Mouse (Mus musculus): ENCODE results near the gene Hrc.

Hrc gene

GRCm38 (mm10) chr7:45365742-45366651, 30.9 kb downstream of the Hrc start:
- in situ Hi-C loops (cut with MboI, MseI), result no loop called here

DNA sequence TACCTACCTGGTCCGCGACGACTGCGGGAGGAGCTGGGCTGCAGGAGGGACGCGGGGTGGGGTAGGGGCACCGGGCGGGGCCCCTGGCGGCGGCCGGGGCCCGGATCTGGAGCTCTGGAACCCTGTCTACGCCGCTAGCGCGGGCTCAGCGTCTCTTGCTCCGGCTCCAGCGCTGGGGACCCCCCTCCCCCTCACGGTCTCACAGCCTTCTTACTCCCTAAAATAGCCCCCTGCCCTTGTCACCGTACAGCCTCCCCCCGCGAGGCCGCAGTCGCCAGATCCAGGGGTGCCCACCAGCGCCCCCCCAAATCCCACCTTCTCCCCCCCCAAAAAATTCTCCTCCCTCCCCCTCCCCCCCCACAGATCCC, 31.5 kb downstream of the Hrc start, which contains the start of gene Ppfia3:
Gene Ppfia3, minus strand, starts transcription at position 368 of the 368 bp plus-strand sequence.
- in situ Hi-C loops (cut with MboI, MseI), result no loop called here

DNA sequence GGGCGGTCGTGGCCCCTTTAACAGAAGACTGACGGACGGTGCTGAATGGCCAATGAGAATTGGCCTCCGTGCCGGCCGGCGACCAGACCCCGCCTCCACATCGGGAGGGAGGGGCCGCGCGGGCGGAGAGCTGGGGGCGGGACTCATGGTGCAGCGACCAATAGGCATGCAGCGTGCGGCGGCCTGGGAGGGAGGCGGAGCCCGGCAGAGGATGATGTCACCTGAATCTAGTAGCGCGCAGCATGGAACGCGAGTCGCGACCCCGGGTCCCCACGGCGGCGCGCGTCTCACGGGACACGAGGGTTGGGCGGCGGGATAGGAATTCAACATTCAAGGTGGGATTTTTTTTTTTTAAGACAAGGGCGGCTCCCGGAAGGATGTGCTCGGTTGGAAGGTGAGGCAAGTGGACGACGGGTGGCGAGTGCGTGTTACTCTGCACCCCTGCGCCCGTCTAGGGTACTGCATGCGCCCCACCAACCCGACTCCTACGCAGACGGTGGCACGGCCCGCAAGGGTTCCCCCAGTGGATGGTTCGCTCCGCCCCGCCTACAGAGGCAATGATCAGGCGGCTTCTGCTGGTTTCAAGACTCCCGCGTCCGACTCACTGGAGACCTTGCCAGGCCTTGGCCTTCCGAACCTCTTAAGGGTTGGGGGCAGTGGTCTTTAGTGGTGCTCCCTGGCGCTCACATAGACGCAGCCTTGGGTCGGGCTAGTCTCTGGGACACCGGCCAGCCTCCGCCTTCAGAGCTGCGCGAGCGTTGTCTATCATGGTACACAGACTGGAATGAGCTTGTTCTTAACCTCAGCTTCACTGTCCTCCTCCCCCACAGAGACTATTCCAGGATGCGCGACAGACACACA, 32.2 kb downstream of the Hrc start:
- in situ Hi-C loops (cut with MboI, MseI), result no loop called here

- in situ Hi-C loops (cut with MboI, MseI), result no loop called here
Observed at GRCm38 (mm10) chr7:45368178-45368577, 33.1 kb downstream of the Hrc start.

DNA sequence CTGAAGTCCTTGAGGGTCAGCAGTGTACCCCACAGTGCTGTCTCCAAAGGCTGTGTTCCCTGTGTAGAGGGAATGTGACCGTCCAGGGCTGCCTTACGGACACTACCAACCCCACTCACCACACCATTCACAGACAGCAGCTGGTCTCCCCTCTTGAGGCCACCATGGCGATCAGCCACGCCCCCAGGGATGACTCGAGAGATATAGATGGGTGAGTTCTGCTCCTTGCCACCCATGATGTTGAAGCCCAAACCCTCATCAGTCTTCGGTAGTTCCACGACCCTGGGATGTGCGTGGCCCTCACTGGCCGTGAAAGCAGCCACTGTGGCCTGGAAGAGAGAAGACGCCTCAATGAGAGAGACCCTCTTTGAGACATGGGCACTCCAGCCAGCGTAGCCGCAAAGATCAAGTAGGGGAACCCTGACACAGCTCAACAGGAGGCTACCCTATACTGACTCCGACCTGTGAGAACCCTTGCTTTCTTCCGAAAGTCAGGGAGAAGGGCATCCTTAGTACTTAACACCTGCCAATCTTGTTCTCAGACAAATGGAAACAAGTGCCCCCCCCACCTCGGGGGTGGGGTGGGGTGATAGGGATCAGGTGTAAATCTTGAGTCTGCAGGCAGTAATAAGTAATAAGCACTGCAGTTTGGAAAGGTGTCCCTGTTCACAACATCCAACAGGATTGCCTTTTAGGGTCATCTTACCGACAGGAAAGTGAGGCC, 34.1 kb downstream of the Hrc start:
- in situ Hi-C loops (cut with MboI, MseI), result no loop called here

- in situ Hi-C loops (cut with MboI, MseI), result no loop called here
Observed at GRCm38 (mm10) chr7:45369836-45370474, 34.9 kb downstream of the Hrc start.

GRCm38 (mm10) chr7:45370475-45371311, 35.6 kb downstream of the Hrc start, which contains the start of gene Lin7b:
Gene Lin7b, minus strand, starts transcription at chr7:45370583.
- in situ Hi-C loops (cut with MboI, MseI), result no loop called here

- in situ Hi-C loops (cut with MboI, MseI), result no loop called here
Observed at GRCm38 (mm10) chr7:45372371-45372770, 37.3 kb downstream of the Hrc start.

- in situ Hi-C loops (cut with MboI, MseI), result loop anchor here in 1 of 2 experiments (25.0 kb wide), 1 partner anchor 1413 kb away; the partner anchor contains the start of genes Gtf2h1 and Hps5
Observed at GRCm38 (mm10) chr7:45374620-45375019, 39.5 kb downstream of the Hrc start.

DNA sequence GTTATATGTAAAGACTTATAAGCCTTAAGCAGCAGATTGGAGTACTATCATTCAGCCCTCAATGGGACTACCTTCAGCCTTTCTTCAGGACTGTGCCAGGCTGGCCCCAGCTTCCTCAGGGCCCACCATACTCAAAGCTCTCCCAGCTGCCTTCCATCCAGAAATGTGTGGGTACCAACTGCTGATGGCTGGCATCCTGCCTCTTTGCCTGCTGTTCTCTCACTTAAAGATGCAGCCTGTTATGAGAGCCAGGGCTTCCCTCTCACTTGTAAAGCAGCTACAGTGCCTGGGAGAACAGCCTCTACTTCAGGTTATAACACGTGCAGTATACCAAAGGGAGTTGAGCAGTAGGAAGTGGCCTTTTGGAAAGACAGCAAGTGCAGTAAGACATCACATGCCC, 41.0 kb downstream of the Hrc start:
- in situ Hi-C loops (cut with MboI, MseI), result loop anchor here in 1 of 2 experiments (25.0 kb wide), 1 partner anchor 1411 kb away; the partner anchor contains the start of genes Gtf2h1 and Hps5

GRCm38 (mm10) chr7:45386077-45386476, 51.0 kb downstream of the Hrc start:
- in situ Hi-C loops (cut with MboI, MseI), result loop anchor here in 1 of 2 experiments (25.0 kb wide), 1 partner anchor 1401 kb away; the partner anchor contains the start of genes Gtf2h1 and Hps5
